Mouse (Mus musculus) layer of hippocampus, postnatal 14 days (tissue): Measurements from ENCODE around the gene Pcsk5. TPM values are rescaled to one million over a fixed set of nuclear protein-coding genes. Genes with fewer than 3 reads are reported as not detected.
A peak's percentile ranks its signal among the peaks of the same experiment; 100 is the strongest.

ENCODE experiments used
- DNase-seq, 2 experiments: peaks; one replicate each; pipeline ENCODE4 v3.0.0; 2021 to 2022; ENCODE audit warnings: low spot score in 2 of 2, mixed read lengths in 1 of 2
- total RNA-seq, 2 experiments: library from RNA; stranded (reverse); gene quantifications; 2 replicates each; pipeline ENCODE4 v1.2.3; 2021

The Pcsk5 gene
- total RNA-seq, 2 experiments from 2014 or later, result 11.3 to 12.5 TPM

DNA sequence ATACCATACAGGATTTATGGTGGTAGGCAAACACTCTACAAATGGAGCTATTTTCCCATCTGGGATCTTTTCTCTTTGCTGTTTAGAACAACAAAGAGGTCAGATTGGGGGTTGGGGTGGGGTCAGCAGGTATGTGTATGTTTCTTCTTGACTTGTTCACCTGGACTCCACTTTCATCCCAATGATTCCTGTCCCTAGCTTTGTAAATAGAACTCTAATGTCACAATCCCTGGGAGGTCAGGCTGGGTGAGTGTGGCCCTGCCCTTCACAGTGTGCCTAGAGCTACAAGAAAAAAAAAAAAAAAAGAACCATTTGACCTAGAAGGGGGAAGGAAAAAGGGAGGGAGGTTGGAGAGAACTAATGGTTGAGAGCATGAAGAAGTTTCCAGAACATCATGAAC, 428.8 kb downstream of the Pcsk5 start:
- DNase-seq, result no peak

DNA sequence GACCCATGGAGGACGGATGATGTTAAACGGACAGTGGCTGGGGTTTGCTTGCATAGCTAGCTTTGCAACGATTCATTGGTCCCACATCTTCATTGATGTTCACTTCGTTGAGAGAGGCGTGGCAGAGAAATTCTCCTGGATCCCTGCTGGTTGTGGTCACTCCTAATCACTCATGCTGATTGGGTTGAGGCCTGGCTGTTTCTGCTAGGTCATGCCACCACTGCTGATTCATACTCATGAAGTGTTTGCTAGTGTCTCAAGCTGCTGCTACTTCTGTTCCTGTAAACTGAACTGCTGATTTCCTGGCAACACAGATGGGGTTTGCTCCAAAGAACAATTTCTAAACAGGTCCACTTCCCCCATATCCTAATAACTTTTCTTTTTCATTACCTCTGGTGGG, 430.6 kb downstream of the Pcsk5 start:
- DNase-seq, result no peak

DNA sequence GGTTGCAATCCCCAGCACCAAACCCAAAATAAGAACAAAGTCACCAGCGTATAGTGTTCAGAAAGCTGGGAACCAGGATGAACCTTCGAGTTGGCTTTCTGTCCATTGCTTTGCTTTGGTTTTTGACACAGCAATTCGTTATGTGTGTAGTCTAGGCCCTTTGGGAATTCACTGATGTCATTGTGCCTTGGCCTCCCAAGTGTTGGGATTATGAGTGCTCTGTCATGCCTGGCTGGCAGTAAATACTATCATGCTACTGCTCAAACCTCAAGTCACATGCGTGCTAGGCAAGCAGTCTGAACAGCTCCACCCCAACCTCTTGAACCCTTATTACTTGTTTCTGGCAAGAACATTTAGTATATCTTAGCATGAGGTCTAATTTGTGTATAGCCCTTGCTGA, 434.3 kb downstream of the Pcsk5 start:
- DNase-seq, result no peak

DNA sequence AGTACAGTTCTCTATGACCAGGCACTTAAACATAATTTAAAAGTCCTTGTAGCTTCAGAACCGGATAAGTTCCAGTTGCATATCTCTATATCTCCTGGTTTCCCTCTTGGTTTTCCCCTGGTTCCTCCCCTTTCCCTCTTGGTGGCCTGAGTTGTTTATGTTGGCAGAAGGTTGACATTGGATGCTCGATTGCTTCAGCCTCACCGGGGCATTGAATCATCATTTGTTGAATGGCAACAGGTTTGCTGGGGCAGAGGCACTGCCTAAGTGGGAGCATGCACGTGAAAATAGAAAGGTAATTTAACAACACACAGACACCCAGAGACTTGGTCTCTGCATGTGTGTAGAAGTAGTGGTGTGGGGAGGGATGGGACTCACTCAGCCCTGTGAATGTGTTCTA, 436.9 kb downstream of the Pcsk5 start:
- no peak for DNase-seq

DNA sequence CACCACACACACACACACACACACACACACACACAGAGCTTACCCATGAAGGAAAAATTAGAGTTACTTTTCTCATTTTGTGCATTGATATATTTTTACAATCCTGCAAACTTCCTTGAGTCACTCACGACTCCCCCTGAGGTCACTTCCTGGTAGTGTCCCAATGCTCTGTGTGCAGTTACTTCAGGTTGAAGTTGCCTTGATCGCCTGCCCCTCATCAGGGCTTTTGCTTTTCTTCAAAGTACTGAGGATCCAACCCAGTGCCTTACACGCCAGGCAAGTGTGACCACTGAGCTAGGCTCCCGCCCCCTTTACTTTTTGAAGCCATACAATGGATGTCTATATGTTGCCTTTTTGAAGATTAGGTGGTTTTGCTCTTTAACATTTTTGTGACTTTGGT, 437.5 kb downstream of the Pcsk5 start:
- no peak for DNase-seq

DNA sequence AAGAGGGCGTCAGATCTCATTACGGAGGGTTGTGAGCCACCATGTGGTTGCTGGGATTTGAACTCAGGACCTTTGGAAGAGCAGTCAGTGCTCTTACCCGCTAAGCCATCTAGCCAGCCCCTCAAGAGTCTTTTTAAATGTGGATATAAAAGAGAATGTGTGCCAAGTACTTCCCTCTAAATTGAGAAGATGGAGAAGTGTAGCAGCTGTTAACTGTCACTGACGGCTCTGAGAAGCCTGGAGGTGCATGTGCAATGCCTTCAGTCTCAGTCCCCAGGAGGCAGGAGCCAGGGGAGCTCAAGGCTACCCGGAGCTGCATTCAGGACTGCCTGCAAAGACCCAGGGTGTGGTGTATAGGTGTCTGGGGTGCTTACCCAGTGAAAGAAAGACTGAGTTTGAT, 439.5 kb downstream of the Pcsk5 start:
- DNase-seq, result no peak

DNA sequence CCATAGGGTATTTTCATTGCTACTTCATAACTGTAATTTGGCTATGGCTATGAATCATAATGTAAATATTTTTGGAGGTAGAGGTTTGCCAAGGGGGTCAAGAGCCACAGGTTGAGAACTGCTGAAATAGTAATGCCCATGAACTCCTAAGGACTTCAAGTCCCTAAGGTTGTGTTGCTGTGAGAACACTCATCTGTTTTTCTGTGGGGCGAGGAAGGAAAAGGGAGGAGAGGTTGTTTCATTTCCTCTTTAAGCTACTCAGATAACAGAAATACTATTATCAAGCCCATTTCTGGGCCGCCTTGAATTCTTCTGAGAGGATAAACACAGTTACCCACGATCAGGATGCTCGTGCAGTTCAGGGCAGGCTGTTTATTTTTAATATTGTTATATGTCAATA, 440.6 kb downstream of the Pcsk5 start:
- DNase-seq, result no peak

DNA sequence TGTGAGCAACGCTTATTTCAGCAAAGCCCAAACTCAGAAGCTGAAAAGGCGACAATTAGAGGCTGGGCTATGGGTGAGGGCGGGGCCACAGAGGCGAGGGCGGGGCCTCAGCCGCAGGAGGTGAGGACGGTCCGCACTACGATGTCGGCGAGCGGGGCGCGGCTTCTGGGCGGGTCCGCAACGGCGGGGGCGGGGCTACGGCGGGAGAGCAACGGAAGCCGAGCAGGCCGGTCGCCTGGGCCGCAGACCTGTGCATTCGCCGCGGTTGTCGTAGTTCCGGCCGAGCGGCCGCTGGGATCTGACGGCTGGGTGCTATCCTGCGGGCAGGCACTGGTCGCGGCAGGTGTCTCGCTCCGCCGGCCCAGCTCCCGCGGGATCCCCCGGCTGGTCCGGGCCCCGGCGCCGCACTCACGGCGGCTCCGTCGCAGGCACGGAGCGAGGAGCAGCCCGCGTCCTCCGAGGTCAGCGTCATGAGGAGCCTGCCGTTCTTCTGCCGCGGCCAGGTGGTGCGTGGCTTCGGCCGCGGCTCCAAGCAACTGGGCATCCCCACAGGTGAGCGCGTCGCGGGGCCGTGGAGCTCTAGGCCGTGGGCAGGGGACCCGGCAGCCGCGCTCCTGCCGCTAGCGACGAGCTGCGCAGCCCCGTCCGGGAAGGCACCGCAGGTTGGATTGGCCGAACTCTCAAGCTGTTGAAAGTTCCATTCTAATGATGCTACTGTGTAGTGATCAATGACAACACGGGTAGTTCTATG, 443.4 kb downstream of the Pcsk5 start, which contains the start of gene Rfk:
Gene Rfk, plus strand, starts transcription at position 203 of the 751 bp plus-strand sequence.
- DNase-seq, result peak; percentile 73 to 91

DNA sequence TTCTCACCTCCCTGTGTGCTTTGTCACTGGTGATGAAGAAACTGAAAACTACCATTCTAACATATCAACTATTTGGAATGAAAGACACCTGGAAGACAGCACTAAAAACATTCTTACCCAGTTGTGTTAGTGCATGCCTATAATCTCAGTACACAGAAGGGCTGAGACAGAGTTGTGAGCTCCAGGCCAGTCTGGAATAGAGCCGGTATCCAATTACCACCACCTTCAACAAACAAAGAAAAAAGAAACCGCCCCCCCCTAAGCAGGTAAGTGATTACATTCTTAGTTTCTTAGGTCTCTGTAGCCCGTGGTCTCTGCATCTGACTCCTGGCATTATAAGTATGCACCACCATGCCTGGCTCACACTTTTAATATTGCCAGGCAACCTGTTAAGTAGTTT, 444.6 kb downstream of the Pcsk5 start:
- no peak for DNase-seq

DNA sequence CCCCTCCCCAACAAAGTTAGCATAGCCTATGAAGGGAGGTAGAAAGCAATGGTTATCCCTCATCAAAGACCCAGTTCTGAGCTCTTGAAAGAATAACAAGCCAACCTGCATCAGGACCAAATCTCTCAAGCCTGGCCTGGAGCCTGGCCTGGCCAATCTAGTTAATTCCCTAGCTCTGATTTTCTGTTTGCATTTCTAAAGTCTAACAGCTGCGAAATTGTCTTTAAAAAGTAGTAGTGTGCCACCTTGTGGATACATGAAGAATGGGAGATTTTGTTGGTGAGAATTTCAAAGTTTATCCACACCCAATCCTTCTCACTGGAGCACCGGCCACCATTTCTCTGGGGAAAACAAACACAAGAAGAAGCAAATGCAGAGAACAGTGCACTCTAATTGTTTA, 449.0 kb downstream of the Pcsk5 start:
- DNase-seq, result peak in 1 of 2 experiments; percentile 47

DNA sequence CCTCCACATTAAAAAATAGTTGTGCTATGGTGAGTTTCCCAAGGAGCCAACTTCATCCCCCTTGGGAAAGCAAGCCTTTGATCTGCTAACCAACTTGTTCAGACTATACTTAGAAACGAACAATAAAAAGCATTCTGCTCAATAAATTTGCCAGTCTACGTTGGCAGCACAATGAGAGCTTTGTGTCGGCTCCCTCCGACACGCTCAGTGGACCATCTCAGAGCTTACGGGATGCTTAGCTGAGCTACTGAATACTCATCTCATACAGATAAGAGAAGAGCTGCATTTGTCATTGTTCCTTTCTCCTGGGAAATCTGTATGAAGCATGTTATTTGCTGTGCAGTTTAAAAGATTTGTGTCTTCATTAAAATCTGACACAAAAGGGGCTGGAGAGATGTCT, 451.0 kb downstream of the Pcsk5 start:
- DNase-seq, result no peak

DNA sequence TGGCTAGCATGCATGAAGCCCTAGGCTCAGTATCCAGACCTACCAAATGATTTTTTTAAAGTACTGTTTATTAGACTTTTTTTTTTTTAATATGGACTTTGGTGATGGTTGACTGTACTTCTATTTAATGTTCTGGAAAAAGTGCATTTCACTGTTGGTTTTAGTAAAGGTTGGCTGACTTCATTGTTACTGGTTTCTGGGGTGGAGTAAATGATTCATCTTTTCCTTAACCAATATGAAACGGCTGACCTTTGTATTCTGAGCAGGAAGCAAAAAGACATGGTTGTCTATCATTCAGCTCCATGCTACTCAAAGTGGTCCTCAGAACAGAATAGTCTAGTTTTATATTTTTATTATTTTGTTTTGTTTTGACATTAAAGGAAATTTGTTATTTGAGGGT, 452.0 kb downstream of the Pcsk5 start:
- no peak for DNase-seq

DNA sequence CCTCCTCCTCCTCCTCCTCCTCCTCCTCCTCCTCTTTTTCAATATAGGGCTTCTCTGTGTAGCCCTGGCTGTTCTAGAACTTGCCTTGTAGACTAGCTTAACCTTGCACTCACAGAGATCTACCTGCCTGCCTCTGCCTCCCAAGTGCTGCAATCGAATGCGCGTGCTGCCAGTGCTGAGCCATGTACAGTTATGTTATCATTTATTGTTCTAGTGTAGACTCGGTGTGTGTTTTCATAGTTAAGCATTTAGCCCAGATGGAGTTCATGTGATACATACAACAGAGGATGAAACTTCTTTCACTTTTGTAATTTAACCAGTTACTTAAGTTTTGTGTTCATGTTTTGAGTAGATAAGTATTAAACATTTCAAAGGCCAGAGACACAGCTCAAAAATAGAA, 452.4 kb downstream of the Pcsk5 start:
- DNase-seq, result no peak

DNA sequence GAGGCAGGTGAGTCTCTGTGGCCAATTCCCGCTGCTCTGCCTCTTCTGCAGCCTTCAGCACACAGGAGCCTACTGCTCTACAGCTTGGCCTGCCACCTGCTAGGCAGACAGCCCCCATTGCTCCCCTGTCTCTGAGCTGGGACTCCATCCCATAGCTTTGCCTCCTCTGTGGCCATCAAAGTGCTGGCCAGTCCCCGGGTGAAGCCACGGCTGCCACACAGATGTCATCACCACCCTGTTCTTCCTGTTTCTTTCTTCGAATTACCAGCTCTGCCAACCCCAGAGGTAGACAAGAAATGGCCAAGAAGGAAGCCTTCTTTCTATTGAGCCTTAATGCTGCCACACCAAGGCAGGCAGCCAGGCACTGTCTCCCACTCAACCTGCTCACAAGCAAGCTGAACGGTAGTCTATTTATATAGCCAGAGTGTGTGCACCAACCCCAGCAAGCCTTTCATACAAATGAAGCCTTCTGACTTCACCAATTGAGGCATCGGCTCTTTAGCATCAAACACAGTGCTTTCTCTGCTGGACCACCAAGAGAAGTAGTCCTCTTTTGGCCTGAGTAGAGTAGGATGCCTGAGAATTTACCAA, 454.5 kb downstream of the Pcsk5 start:
- no peak for DNase-seq
